ENCODE assay signal across 12 mouse cellular contexts in the genomic region with DNA sequence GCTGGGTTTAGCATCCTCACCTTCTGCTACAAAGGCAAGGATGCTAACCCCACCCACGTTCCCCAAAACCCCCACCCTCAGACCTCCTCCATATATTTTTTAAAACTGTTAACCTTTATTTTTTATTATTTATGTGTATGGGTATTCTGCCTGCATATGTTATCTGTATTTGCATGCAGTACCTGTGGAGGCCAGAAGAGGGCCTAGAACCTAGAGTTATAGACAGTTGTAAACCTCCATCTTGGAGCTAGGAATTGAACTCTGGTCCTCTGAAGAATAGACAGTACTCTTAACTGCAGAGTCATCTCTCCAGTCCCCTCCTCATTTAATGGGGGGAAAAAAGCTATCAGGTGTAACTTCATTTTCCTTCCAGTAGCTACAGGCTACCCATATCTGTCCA. TPM values are rescaled to one million over a fixed set of nuclear protein-coding genes. Genes with fewer than 3 reads are reported as not detected.
A peak's percentile ranks its signal among the peaks of the same experiment; 100 is the strongest.
DNase-seq lines count a peak whose midpoint lies in the region; ATAC-seq and TF ChIP-seq lines count a peak whose summit lies in the region.
"Had no signal": no experiment of that assay in that cellular context is flagged by ENCODE, and none has a peak within 500 bp of the region (broad histone marks: within the 10 kb centered on the region; RNA-seq: fewer than 3 reads in every experiment).

No protein-coding gene starts in this region.

- peaks cover 19% of the 10 kb centered on the region for H3K36me3 ChIP-seq in liver, embryonic 12.5 days
- no peaks in the 10 kb centered on the region for H3K36me3 ChIP-seq in stomach, postnatal 0 days (ENCODE audit: control insufficient read depth, insufficient read depth, low read length)

- WGBS in liver, embryonic 12.5 days (ENCODE audit: insufficient replicate concordance), result 41% methylated on average over 1 of the region's 1 CpGs
- 57% methylated on average over 1 of the region's 1 CpGs for WGBS in stomach, postnatal 0 days

- H3K9me3 ChIP-seq in liver, embryonic 12.5 days (replicated peaks), result no peaks in the 10 kb centered on the region
- H3K9me3 ChIP-seq in stomach, postnatal 0 days (ENCODE audit: control insufficient read depth, low read length), result no peaks in the 10 kb centered on the region
- H3K9me3 ChIP-seq: embryonic facial prominence, embryonic 15.5 days; heart, embryonic 13.5 days had no signal

- peak; percentile 46 for DNase-seq in CD4-positive, CD25-positive, alpha-beta regulatory T cell, adult 2 months (ENCODE audit: low read depth, low spot score)
- peak; percentile 25 for DNase-seq in liver
- peak; percentile 63 for DNase-seq in thymus, postnatal 4 days
- DNase-seq in thymus, adult 18-20 months, result no peak
- DNase-seq in stomach, postnatal 0 days (ENCODE audit: low spot score), result no peak
- DNase-seq: cerebellum, postnatal 25 days; left cerebral cortex, postnatal 4 days had no signal

- H3K27ac ChIP-seq in liver, embryonic 12.5 days, result no peak overlapping the region
- no peak overlapping the region for H3K27ac ChIP-seq in stomach, postnatal 0 days (replicated peaks)
- H3K27ac ChIP-seq: embryonic facial prominence, embryonic 15.5 days; heart, embryonic 13.5 days had no signal

- no peaks in the 10 kb centered on the region for H3K27me3 ChIP-seq in liver, embryonic 12.5 days (replicated peaks)
- H3K27me3 ChIP-seq in stomach, postnatal 0 days (ENCODE audit: control insufficient read depth, insufficient read depth, low read length), result no peaks in the 10 kb centered on the region
- H3K27me3 ChIP-seq: embryonic facial prominence, embryonic 15.5 days; heart, embryonic 13.5 days had no signal

- H3K4me1 ChIP-seq in liver, embryonic 12.5 days, result no peaks in the 10 kb centered on the region
- no peaks in the 10 kb centered on the region for H3K4me1 ChIP-seq in stomach, postnatal 0 days (replicated peaks; ENCODE audit: control insufficient read depth, insufficient read depth)
- H3K4me1 ChIP-seq: embryonic facial prominence, embryonic 15.5 days; heart, embryonic 13.5 days had no signal

- H3K4me3 ChIP-seq in liver, embryonic 12.5 days, result no peak overlapping the region
- no peak overlapping the region for H3K4me3 ChIP-seq in stomach, postnatal 0 days (ENCODE audit: low read depth, low read length)
- H3K4me3 ChIP-seq: embryonic facial prominence, embryonic 15.5 days; heart, embryonic 13.5 days had no signal

- TF ChIP-seq CTCF in stomach, postnatal 0 days (IDR thresholded peaks at IDR 0.05; ENCODE audit: low read depth), result peak; percentile 63

- ATAC-seq in CD4-positive, CD25-positive, alpha-beta regulatory T cell, adult 4 months, result no peak
- ATAC-seq in liver, embryonic 12.5 days, result no peak
- ATAC-seq in stomach, postnatal 0 days (ENCODE audit: low FRiP score, low TSS enrichment), result 0 out of 2 replicates have a peak, but pooled peaks have one; percentile 6
- ATAC-seq in granulocyte monocyte progenitor cell, adult 5-6 weeks (replicated peaks; ENCODE audit: poor library complexity, severe bottlenecking), result no peak

- no peak overlapping the region for H3K4me2 ChIP-seq in liver, embryonic 12.5 days
- H3K4me2 ChIP-seq in stomach, postnatal 0 days (replicated peaks; ENCODE audit: low read depth), result no peak overlapping the region
- H3K4me2 ChIP-seq: embryonic facial prominence, embryonic 15.5 days; heart, embryonic 13.5 days had no signal

- no peak overlapping the region for H3K9ac ChIP-seq in liver, embryonic 12.5 days
- H3K9ac ChIP-seq in stomach, postnatal 0 days (ENCODE audit: low read length), result no peak overlapping the region
- H3K9ac ChIP-seq: embryonic facial prominence, embryonic 15.5 days; heart, embryonic 13.5 days had no signal

- no peak for TF ChIP-seq EP300 in stomach, postnatal 0 days (optimal IDR thresholded peaks at IDR 0.05)

RNA-seq across cellular contexts. Expression of a gene that starts 9.8 kb away (rescaled TPM):
- polyA plus RNA-seq in CD4-positive, CD25-positive, alpha-beta regulatory T cell, adult 4 months (2017; shearing (Covaris generic)), result 100 to 1,000 TPM; 157 to 228 TPM
- polyA plus RNA-seq in liver, embryonic 12.5 days (2016; fragmentation: Nextera tagmentation; extraction: Ambion mirVana), result 13.8 and 15.6 TPM in 2 replicates
- polyA plus RNA-seq in stomach, postnatal 0 days (2015; fragmentation: Nextera tagmentation; extraction: Ambion mirVana), result 14.2 and 16.2 TPM in 2 replicates
- 19.4 and 25.2 TPM in 2 replicates for total RNA-seq in granulocyte monocyte progenitor cell, adult 5-6 weeks (2014; fragmentation: Nextera tagmentation)
- 10.0 and 13.4 TPM in 2 replicates for total RNA-seq in granulocyte monocyte progenitor cell, adult 5-6 weeks (2017)

RNA-seq across cellular contexts. Expression of a gene that starts 18.1 kb away (rescaled TPM):
- polyA plus RNA-seq in CD4-positive, CD25-positive, alpha-beta regulatory T cell, adult 4 months (2017; shearing (Covaris generic)), result under 1 TPM in 1 of 2 experiments, not detected in 1; 0.26 TPM
- polyA plus RNA-seq in liver, embryonic 12.5 days (2016; fragmentation: Nextera tagmentation; extraction: Ambion mirVana), result 10.5 and 12.4 TPM in 2 replicates
- 42.4 and 48.7 TPM in 2 replicates for polyA plus RNA-seq in stomach, postnatal 0 days (2015; fragmentation: Nextera tagmentation; extraction: Ambion mirVana)
- total RNA-seq in granulocyte monocyte progenitor cell, adult 5-6 weeks (2014; fragmentation: Nextera tagmentation), result 5.4 and 8.2 TPM in 2 replicates
- 1.6 and 2.2 TPM in 2 replicates for total RNA-seq in granulocyte monocyte progenitor cell, adult 5-6 weeks (2017)

RNA-seq across cellular contexts. Expression of a gene that starts 54.1 kb away (rescaled TPM):
- not detected for polyA plus RNA-seq in CD4-positive, CD25-positive, alpha-beta regulatory T cell, adult 4 months (2017; shearing (Covaris generic))
- 1.0 and 1.5 TPM in 2 replicates for polyA plus RNA-seq in liver, embryonic 12.5 days (2016; fragmentation: Nextera tagmentation; extraction: Ambion mirVana)
- 24.3 and 26.5 TPM in 2 replicates for polyA plus RNA-seq in stomach, postnatal 0 days (2015; fragmentation: Nextera tagmentation; extraction: Ambion mirVana)
- total RNA-seq in granulocyte monocyte progenitor cell, adult 5-6 weeks (2014; fragmentation: Nextera tagmentation), result 0.32 TPM in 1 of 2 replicates, not detected in the other
- 0.46 TPM in 1 of 2 replicates, not detected in the other for total RNA-seq in granulocyte monocyte progenitor cell, adult 5-6 weeks (2017)

Comparison
In these comparisons a context has a peak if more than half of its experiments do, and no peak if none do; other contexts are left out.
1. DNase-seq: peak in CD4-positive, CD25-positive, alpha-beta regulatory T cell, adult 2 months (single experiment), liver (single experiment) and thymus, postnatal 4 days (single experiment); none in thymus, adult 18-20 months (0 of 2) and stomach, postnatal 0 days (single experiment).
2. RNA of a gene that starts 54.1 kb away (polyA plus RNA-seq): 24.3 to 26.5 TPM in stomach, postnatal 0 days; 1.0 to 1.5 TPM in liver, embryonic 12.5 days and not detected in CD4-positive, CD25-positive, alpha-beta regulatory T cell, adult 4 months; every median in the first group is over 10 times any median in the second.